Mouse (Mus musculus) kidney, postnatal 36 days (tissue): ENCODE measurements at regions not wholly inside any gene's neighbourhood (a gene's known extent, or its start where the extent isn't known, plus 50 kb on each side); places are given as distances from the start of the nearest gene placed in this dataset.

Experiments
- DNase-seq, 2 experiments: peaks; one replicate each; pipeline ENCODE4 v3.0.0; 2021 to 2022; ENCODE audit warnings: mixed read lengths in 2 of 2

GRCm38 (mm10) chr4:64432097-64432496, 385.3 kb upstream of the Tnc start:
- no peak for DNase-seq

DNA sequence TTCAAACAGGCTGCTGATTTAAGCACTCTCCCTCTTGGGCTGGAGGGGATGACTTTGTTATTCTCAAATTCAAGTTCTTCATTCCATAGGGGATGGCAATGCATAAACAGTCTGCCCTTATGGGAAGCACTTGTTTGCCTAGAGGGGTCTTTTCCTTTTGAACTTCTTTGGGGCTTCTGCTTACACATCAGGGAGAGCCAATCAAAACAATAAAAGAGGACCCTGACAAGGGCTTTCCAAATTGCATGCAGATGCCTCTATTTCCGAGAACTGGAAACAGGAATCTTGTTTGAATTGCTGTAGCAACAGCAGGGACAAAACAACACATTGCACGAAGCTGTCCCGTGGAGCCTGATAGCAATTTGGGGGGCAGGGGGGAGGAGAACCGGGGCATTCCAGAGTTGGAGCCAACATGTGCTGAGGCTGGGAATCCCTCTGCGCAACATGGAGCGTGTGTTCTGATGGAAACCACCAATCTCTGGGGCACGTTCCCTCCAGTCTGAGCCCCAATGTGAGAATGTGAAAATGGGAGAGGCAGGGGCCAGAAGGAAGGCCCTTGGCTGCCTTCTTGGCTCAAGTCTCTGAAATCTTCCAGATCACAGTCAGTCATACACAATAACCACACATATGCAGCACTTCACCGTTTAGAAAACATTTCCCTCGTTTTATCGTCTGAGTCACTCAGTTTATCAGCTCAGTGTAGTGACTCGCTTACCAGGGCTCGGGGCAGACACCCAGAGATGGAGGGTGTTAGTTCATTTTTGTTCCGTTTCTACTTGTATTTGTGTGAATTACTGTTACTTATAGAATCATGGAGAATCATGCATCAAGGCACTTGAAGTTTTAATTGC, 391.2 kb upstream of the Tnc start:
- no peak for DNase-seq

GRCm38 (mm10) chr4:64451442-64451841, 404.6 kb upstream of the Tnc start:
- DNase-seq = no peak

GRCm38 (mm10) chr4:64451946-64452345, 405.1 kb upstream of the Tnc start:
- DNase-seq = no peak

DNA sequence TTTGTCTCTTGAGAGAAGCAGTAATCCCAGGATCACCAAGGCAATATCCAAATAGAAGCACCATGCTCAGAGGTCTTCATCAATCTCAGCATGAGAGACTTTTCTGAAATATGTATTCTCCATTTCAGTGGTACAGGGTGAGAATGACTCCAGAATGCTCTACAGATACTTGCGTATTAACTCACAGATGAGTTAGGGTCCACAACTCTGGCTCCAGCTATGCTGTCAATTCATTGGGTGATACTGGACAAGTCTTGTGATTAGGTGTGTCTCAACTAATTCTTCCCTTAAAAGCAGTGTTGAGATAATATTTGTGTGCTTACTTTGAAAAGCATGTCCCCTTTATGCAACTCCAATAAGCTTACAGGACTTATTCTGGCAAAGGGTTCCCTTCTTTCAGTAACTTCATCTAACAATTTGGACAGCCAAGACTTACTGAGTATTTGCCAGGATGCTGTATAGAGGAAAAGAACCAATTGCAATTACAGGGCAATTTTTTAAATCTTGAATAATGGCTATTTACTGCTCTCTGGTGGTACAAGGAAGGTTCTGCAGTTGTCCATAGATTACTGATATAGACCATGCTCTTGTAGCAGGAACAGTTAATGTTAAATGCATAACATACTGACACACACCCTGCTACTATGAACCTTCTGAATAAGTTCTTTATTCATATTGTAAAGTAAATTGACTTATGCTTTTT, 445.6 kb upstream of the Tnc start:
- no peak for DNase-seq

GRCm38 (mm10) chr4:64497759-64498158, 450.9 kb upstream of the Tnc start:
- DNase-seq = peak in 1 of 2 experiments; percentile 1

- DNase-seq = no peak
Measured at GRCm38 (mm10) chr4:64500635-64501395, 454.0 kb upstream of the Tnc start.

DNA sequence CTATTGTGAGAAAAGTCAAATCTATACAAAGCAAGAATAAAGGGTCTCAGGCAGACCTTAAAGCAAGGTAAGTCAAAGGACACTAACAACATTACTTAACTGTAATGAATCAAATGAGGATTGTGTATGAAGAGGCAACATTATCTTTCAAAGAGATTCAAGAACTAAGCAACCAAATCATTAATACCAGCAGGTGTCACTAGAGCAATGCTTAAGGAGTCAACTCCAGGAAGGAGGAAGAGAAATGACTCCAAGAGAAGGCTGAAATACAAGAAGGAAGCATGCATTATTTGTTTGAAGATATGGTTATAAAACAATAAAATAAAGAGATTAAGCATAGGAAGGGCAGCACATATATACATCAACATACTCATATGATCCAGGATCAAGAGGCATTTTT, 475.1 kb upstream of the Tnc start:
- peak in 1 of 2 experiments; percentile 26 for DNase-seq

GRCm38 (mm10) chr4:64527724-64528332, 481.0 kb upstream of the Tnc start:
- no peak for DNase-seq

- peak; percentile 39 to 58 for DNase-seq
Measured at GRCm38 (mm10) chr4:64530585-64530984, 483.8 kb upstream of the Tnc start.

DNA sequence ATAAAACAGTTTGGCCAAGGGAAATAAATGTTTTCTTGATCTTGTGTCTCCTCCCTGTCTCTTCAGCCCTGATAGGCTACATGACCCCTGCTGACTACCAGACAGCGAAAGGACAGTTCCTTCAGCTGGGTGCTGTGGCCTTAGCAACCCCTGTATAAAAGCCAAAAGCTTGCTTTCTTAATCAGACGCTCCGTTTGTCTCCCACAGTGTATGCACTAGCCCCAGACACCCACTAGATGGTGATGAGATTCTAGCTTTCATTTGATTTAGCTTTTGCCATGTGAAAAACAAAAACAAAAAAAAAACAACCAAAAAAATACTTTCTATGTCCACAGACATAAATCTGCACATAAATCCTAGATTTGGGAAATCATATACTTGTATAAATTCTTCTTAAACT, 486.2 kb upstream of the Tnc start:
- DNase-seq = peak; percentile 60 to 61

- peak; percentile 11 to 34 for DNase-seq
Measured at GRCm38 (mm10) chr4:64535554-64536253, 488.9 kb upstream of the Tnc start.

- DNase-seq = peak in 1 of 2 experiments; percentile 7
Measured at GRCm38 (mm10) chr4:64538009-64538408, 491.2 kb upstream of the Tnc start.

DNA sequence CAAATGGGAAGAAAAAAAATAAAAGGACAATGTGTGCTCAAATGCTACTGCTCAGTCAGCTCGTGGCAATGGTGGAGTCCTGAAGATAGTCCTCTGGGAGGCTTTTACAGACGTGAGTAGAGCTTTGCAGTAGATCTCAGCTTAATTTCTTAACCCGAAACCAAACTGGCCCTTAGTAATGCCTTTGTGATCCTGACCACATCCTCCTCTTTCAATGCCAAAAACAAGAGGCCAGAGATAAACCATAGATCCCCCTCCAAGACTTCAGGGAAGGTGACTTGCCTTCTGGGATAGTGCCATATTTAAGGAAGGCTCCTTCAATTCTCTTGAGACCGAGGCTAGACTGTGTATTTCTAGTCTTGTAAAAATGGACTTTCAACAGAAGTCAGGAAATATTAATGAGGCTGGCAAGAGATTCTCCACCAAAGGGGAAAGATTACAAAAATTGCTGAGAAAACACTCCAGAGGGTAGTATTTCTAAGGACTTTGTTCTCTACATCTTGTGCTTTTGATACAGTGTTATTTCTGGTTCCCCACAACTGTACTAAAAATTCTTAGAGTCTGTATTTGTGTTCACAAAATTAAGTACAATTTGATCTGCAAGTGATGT, 497.9 kb upstream of the Tnc start:
- DNase-seq = no peak

DNA sequence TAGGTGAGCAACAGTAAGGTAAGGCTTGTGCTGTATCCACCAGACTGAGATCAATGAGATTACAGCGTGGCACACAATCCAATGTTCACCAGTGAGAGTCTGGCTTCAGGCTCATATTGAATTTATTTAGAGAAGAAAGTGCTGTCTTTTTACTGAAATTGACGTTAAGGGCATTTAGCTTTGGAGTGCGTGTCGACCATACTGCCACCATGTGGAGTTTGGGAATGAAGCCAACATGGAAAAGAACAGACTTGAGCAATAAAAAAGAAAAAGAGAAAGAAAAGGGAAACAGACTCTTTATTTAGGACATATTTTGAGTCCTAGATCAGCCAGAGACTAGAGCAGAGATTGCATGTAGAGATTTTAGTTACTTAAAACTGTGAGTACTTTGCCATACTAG, 499.6 kb upstream of the Tnc start:
- no peak for DNase-seq

GRCm38 (mm10) chr4:64562511-64562910, 515.7 kb upstream of the Tnc start:
- no peak for DNase-seq

DNA sequence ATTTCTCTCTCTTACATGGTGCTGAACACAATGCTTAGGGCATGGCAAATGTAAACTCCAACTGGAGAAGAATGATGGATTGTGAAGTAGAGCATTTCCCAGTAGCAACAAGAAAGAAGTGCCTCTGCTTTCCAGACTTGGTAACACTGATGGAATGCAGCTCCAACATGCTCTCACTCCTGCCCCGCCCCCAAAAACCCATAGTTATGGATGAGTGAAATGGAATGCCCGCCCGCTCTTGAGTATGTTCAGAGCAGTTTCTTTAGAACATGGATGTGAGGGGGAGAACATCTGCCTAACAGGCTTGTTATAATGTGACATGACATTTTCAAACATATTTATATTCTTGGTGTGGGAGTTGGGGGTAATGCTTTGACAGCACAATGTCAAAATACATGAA, 517.2 kb upstream of the Tnc start:
- DNase-seq = no peak

DNA sequence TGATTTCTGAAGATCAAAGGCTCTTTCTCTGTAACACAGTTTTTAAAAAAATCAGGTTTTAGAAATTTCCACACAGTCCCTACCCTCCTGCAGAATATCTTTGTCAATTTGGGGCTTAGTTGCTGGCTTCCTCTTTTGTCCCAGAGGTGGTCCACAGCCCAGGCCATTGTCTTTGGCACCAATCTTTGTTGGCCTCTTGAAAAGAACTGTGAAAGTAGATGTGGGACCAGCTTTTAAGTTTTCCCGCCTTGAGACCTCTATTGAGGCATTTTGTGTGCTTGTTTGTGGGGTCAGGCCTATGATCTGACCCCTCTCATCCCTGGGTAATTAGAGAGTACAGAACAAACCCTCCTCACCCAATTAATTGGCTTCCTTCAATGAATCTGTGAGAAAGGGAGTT, 523.9 kb upstream of the Tnc start:
- DNase-seq = no peak

GRCm38 (mm10) chr4:64575901-64576300, 529.1 kb upstream of the Tnc start:
- no peak for DNase-seq

GRCm38 (mm10) chr4:64595014-64595599, 528.9 kb upstream of the Pappa start:
- DNase-seq = peak; percentile 41 to 76

DNA sequence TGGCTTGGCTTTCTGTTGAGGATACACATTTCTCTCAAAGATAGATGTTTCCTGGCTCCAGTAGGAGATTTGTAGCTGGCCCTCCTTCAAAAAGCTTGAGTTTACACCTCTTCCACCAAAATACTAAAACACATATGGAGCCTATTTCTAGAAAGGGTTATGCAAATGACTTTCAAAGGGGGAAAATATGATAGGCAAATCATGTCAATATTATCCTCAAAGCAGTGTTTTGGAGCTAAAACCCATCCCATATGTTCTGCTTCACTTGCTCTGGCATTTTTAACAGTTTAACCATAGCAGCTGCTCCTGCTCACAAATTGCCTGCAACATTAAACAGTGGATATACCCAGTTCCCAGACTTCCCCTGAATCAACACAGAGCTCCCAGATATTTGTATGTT, 525.5 kb upstream of the Pappa start:
- peak in 1 of 2 experiments; percentile 4 for DNase-seq
